Mouse (Mus musculus) lung, postnatal 14 days (tissue): Measurements from ENCODE around the gene Clptm1.

Experiments used
- DNase-seq: peaks from one replicate; pipeline ENCODE4 v3.0.0; 2021

The Clptm1 gene

GRCm38 (mm10) chr7:19663940-19664339, 893 bp downstream of the Clptm1 start:
- DNase-seq, result no peak

GRCm38 (mm10) chr7:19652614-19653013, 12.2 kb downstream of the Clptm1 start:
- no peak for DNase-seq

GRCm38 (mm10) chr7:19651063-19651786, 13.6 kb downstream of the Clptm1 start:
- peak; percentile 20 for DNase-seq

GRCm38 (mm10) chr7:19641223-19641622, 23.6 kb downstream of the Clptm1 start:
- no peak for DNase-seq

- DNase-seq, result no peak
These were observed 29.6 kb downstream of the Clptm1 start for GRCm38 (mm10) chr7:19635074-19635827.

GRCm38 (mm10) chr7:19634591-19634990, 30.2 kb downstream of the Clptm1 start:
- no peak for DNase-seq

GRCm38 (mm10) chr7:19633855-19634254, 31.0 kb downstream of the Clptm1 start:
- no peak for DNase-seq

GRCm38 (mm10) chr7:19633197-19633596, 31.6 kb downstream of the Clptm1 start:
- DNase-seq, result no peak

GRCm38 (mm10) chr7:19632720-19633119, 32.1 kb downstream of the Clptm1 start:
- DNase-seq, result no peak

GRCm38 (mm10) chr7:19632275-19632674, 32.6 kb downstream of the Clptm1 start:
- no peak for DNase-seq

GRCm38 (mm10) chr7:19629361-19629734, 35.5 kb downstream of the Clptm1 start, which contains the start of gene Relb:
Relb (minus strand) TSS chr7:19629438.
- DNase-seq, result peak; percentile 96

- DNase-seq, result peak; percentile 98
These were observed 36.1 kb downstream of the Clptm1 start for GRCm38 (mm10) chr7:19628536-19629360.

- DNase-seq, result no peak
These were observed 36.7 kb downstream of the Clptm1 start for GRCm38 (mm10) chr7:19628192-19628535.

GRCm38 (mm10) chr7:19627721-19628120, 37.1 kb downstream of the Clptm1 start:
- no peak for DNase-seq

GRCm38 (mm10) chr7:19623433-19623832, 41.4 kb downstream of the Clptm1 start:
- DNase-seq, result no peak

GRCm38 (mm10) chr7:19622241-19622640, 42.6 kb downstream of the Clptm1 start:
- no peak for DNase-seq

GRCm38 (mm10) chr7:19620811-19621210, 44.0 kb downstream of the Clptm1 start:
- no peak for DNase-seq

GRCm38 (mm10) chr7:19619004-19619801, 45.6 kb downstream of the Clptm1 start:
- DNase-seq, result peak; percentile 84

GRCm38 (mm10) chr7:19615036-19615577, 49.7 kb downstream of the Clptm1 start:
- DNase-seq, result no peak

- no peak for DNase-seq
These were observed 53.9 kb downstream of the Clptm1 start for GRCm38 (mm10) chr7:19610969-19611368.

- DNase-seq, result no peak
These were observed 55.0 kb downstream of the Clptm1 start for GRCm38 (mm10) chr7:19609641-19610332.

GRCm38 (mm10) chr7:19607291-19607690, 57.5 kb downstream of the Clptm1 start:
- DNase-seq, result no peak
